Mouse (Mus musculus) NIH3T3 (cell line): ENCODE measurements around the gene Pou1f1.

Experiments
- DNase-seq: peaks from one replicate; pipeline ENCODE4 v3.0.0-alpha.2; 2012; ENCODE audit warnings: low read depth

The Pou1f1 gene

GRCm38 (mm10) chr16:65564306-65564705 is 44.0 kb downstream of the Pou1f1 start:
- DNase-seq = peak; percentile 20

DNA sequence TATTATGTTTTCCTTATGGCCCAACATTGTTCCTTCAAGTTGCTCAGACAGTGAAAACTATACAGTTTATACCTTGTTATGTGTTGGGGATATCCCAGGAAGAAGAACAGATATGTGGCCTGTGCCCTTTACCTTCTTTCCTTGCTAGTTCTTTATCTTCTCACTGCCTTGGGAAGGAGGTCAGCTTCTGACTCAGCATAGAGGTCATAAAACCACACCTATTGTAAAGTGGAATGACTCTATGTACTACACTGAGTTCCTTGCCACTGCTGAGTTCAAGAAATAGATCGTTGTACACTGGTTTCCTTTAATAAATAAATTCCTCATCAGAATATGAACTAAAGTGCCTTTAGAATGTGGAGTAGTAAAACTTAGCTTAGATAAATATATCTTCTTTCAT is 44.6 kb downstream of the Pou1f1 start:
- no peak for DNase-seq

- no peak for DNase-seq
Observed at GRCm38 (mm10) chr16:65568853-65569252, 48.5 kb downstream of the Pou1f1 start.

DNA sequence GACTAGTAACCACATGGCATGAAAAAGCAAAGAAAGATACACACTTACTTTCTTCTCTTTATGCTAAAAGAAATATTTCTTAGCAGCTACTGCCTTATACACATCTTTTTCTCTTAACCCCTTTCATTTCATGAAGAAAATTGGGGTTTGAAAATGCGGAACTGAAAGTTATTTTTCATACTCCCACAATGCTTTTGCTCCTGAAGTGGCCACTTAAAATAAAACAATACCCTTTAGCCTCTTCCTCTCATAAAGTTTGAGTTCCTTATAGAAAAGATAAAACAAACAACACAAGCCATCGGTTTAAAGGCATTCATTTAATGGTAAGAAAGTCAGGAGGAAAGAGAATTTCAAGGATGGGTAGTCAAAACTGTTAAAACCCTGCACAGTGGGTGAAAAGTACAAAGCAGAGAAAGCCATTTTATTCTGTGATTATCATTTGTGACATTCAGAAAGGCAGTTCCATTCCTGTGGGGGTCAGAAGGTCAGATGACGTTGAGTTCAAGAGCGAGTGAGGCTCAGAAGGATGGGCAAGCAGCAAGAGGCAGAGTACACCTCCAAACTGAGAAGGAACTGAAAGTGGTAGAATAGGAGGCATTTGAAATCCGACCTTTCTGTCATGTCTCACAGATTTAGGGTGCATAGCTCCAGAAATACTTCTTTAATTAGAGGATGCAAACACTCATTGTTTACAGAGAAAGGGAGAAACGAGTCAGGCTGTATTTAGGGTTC is 57.2 kb downstream of the Pou1f1 start:
- DNase-seq = no peak
